Mouse (Mus musculus) thymus, postnatal 4 days (tissue): ENCODE measurements around the gene Nfkbiz.
"Not testable (repeated sequence)": the region's sequence is repeated elsewhere in the genome, so short reads cannot be mapped to it uniquely, and the experiment has no call there.

ENCODE experiments used
- DNase-seq: peaks from one replicate; pipeline ENCODE4 v3.0.0; 2021

Gene Nfkbiz

DNA sequence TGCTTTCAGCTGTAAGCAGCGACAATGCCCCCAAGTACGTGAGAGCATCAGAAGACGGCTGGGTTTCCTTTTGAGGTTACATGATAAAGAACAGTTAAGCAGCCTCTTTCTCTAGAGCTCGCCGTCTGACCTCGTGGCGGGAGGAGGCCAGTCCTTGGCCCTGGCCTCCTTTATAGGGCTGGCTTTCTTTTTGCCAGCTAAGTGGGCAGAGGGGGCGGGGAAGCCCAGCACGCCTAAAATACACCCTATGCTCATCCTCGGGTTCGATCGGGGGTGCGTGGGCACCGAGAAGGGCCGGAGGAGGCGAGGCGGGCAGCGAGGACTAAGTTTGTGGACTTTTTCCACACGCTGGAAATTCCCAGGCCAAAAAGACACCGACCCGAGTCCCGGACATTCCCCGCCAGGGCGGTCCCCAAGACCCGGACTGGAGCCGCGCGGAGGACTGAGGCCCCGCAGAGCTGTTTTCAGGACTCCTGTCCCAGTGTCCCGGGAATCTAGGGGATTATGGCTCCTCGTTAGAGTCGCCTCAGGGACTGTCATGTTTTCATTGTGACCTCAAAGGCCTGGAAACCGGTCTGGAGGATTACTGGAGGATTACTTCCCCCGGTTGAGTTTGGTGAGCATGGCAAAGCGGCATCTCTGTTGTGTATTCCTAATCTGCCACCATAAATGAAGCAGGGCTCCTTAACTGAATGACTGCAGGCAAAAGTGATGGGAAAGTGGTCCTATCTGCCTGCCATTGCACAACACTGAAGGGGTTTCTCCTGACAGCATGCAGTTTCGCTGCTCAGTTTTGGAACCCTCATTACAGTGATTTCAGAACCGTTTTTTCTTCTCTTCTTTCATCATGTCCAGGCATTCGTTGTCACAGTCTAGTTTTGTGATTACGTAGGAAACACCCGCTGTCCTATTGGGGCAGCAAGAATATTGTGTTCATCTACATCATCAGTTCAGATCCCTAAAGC is at the start of gene Nfkbiz:
Gene Nfkbiz (minus strand): TSS at position 390 of the 965 bp plus-strand sequence.
- peak; percentile 77 for DNase-seq

DNA sequence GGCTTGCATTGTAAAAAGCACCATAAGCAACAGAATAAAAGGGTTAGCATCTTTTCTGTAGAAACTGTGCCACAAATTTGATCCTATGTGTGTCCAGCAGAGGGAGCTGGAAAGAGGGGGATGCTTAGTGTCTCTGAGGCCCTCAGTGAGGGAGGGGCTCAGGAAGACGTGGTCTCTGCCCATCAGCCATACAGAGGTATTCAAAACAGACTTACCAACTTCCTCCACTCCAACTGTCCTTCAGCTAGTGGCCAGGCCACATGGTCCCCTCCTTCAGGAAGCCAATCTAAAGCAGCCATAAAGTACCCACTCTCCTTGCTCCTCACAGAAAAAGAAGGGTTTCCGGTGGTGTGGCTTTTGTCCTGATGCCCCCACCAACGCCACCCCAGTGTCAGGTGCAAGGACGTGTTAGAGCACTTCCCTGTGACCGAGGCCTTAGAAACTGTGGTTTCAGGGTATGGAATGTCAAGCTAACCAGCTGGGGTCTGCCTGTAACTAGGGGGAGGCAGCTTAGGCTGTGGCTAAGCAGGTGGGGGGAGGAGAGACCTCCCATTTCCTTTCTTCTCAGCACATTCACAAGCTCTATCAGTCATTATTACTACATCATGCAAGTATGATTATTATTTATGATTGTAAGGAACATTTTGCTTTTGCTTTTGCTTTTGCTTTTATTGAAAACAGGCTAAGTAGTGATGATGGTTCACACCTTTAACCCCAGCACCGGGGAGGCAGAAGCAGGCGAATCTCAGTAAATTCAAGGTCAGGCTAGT is 49.3 kb upstream of the Nfkbiz start:
- DNase-seq, result peak; percentile 50

DNA sequence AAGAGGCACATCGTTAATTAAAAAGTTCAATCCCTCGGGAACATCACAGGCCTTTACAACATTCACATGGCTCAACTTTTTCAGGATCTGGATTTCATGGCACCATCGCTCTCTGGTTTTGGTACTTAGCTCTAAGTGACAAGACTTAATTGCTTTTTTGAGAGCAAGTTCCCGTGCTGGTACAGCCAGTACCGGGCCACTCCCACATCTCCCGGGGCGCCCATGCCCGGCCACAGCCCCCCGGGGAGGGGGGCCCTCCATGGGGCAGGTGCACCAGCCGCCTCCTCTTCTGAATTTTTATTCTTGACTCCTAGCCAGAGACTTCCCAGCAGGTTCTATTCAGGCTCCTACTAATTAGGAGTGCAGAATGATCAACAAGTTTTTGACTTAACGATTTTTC is 45.5 kb upstream of the Nfkbiz start:
- no peak for DNase-seq

GRCm38 (mm10) chr16:55876025-55876424 is 37.3 kb upstream of the Nfkbiz start:
- no peak for DNase-seq

GRCm38 (mm10) chr16:55863832-55864231 is 25.1 kb upstream of the Nfkbiz start:
- no peak for DNase-seq

DNA sequence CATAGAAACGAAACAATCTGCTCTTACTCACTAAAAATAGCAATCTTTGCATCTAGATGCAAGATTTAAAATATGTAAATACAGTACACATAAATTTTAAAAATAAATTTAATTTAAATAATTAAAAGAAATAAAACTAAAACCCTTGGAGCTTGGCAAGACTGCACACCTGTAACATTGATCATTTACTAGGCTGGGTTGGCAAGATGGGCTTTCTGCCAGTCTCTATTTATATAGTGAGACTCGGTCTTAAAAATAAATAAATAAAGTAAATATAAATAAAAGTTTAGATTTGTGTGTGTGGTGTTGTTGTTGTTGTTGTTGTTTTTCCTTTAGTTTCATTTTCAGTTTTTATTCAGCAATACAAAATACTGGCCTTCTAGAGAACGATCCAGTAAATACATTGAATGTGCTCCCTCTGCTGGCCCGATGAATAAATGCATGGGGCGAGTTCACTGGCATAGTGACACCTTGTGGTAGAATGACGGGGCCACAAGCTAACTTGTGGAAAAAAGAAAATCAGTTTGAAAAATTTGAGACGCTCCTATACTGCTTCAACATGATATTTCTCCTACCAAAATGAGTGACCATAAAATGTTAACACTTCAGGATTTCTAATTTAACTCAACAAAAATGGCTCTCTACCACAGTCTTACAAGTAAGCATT is 24.6 kb upstream of the Nfkbiz start:
- peak; percentile 75 for DNase-seq

- DNase-seq, result no peak
These were observed 22.4 kb upstream of the Nfkbiz start for GRCm38 (mm10) chr16:55861104-55861503.

DNA sequence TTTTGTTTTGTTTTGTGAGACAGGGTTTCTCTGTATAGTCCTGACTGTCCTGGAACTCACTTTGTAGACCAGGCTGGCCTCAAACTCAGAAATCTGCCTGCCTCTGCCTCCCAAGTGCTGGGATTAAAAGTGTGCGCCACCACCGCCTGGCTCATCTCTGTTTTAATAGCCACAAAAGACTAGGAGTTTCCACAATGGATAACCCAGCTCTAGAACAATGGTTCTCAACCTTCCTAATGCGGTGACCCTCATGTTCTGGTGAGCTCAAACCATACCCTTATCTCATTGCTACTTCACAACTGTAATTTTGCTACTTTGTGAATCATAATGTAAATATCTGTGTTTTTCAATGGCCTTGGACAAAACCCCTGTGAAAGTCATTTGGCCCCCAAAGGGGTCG is 20.7 kb upstream of the Nfkbiz start:
- DNase-seq, result not testable (repeated sequence)

DNA sequence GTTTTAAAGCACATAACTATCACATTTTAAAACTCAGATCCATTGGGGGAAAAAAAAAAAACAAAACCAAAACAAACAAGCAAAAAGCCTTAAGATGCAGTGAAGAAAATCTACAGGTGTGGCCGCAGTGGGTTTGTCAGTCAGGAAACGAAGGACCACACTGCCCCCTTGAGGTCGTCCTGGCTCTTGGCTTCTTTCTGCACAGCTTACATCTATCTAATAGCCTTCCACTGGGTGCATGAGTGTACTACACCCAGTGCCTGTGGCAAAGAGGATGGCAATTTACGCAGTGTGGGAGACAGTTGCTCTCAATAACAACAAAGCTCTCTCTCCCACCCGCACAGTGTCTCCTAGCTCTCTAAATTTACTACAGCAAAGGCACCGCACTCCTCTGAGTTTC is 19.8 kb upstream of the Nfkbiz start:
- DNase-seq, result peak; percentile 92

DNA sequence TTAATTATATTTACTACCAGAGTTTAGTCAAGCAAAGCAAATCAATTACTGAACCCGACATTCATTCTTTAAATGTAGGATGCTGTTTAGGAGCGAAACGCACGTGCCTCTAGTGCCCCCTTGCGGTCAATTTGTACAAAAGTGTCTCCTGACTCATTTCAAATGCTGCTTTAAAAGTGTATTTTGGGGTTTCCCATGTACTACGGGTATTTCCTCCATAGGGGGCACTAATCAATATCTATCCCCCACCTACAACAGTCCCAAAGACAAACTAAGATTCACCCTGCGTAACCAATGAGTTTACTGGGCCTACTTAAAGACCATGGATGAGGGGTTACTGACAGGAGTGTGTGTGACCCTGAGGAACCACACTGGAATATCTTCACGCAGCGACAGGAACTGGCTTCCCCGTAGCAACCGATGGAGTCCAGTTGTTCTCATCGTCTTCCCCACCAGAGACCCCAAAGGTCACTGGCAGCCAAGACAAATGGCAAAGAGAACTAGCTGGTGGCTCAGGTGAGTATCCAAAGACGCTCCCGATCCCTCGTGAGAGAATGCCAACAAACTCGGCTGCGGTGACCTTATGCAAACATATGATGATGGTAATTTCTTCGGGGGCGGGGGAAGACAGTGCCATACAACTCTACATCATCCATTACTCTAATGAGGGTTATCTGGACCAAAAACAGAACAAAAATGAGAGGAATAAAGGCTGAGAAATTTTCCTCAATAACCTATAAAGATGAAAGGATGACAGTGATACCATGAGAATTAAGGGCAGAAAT is 14.4 kb upstream of the Nfkbiz start:
- DNase-seq, result peak; percentile 88

DNA sequence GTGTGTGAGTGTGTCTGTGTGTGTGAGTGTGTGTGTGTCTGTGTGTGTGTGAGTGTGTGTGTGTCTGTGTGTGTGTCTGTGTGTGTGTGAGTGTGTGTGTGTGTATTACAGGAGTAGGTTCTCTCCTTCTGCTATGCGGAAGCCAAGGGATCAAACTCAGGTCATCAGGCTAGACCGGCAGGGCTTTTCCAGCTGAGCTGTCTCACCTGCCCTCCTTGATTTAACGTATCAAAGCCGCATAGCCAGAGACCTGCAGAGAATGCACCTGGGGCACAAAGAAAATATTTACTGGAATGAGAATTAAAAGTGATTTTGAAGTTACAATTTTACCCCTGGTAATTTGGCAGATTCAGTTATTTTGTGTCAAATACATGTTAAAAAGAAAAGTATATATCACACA is 13.8 kb upstream of the Nfkbiz start:
- DNase-seq, result no peak

DNA sequence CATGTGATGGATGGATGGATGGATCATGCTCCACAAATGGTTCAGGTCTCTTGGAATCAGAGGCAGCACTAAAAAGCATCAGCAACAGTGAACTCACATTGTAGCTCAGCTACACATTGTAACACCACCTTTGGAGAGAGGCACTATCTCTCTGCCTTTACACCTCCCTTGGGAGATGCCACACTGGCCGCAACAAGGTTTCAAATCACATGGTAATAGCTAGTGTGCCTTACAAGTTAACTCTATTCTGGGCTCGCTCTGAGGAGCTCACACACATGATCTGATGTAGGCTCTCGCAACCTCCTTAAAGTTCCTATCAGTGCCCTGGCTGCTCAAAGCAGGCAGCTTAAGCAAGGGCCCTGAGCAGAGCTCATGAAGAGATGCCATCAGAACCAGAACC is 11.8 kb upstream of the Nfkbiz start:
- no peak for DNase-seq

DNA sequence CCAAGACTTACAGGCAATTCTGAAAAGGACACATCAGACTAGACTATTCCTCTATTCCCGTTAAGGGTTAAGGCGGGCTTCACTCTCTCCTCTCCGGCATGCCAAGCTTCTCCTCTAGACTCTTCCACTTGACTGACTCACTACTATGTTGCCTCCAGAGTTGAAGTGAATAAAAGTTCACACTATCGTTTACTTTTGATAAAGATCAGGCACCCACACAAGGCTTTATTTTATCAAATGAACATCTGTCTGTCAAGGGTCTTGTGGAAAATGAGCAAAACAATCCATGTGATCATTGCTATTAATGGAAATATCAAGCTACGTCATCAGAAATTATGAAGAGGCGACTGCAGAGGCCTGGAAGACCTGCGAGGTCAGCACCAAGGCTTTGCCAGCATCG is 9.0 kb upstream of the Nfkbiz start:
- DNase-seq, result no peak

DNA sequence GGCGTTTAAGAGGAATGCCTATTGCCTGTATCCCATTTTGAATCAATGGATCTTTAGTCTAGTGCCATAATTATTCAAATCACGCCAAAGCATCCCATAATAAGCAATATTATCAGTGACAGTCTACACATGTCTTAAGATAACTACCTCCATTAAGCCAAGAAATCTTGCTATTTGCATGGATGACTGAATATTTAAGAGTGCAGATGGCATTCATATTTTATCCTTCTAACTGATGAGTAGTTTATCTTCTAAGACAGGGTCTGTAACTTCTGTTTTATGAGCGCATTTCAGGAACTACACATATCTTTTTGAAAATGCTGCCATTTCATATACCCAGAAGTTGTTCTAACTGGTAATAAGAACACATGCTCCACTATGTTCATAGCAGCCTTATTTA is 6.1 kb upstream of the Nfkbiz start:
- DNase-seq, result no peak

DNA sequence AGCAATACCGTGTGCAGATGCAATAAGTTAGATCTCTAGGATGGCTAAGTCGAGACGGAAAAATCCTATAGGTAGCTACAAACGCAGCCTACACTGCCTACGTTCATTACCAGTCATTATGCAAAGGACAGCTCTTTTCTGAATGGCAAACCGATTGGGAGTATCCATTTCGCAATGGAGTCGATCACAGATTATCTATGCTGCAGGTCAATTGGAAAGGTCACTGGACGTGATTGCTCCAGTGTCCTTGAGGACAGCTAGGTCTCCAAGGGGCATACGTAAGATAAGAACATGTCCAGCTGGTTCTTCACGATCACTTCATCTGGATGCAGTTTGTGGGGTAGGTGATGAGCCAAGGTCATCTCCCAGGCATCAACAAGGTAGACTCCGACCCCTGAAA is 5.2 kb upstream of the Nfkbiz start:
- no peak for DNase-seq

DNA sequence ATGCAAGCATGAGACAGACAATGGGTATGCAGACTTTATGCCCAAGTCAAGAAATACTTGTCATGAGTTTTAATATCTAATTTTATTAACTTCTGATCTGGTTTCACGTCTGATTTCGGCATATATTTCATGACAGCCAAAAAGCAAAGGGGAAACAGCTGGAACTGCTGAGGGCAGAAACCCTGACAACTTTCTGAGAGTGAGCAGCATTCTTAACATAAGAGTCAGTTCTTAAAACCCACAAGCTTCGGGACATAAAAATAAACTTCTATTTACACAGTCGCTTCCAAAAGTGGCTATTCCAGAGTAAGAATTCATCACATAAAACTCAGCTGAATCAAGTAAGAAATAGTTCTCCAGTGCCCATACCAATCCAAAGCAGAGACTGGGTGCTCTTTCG is 4.4 kb upstream of the Nfkbiz start:
- no peak for DNase-seq

- DNase-seq, result no peak
These were observed 2.8 kb upstream of the Nfkbiz start for GRCm38 (mm10) chr16:55841506-55841905.

GRCm38 (mm10) chr16:55838129-55838509 is 580 bp downstream of the Nfkbiz start:
- DNase-seq, result no peak

DNA sequence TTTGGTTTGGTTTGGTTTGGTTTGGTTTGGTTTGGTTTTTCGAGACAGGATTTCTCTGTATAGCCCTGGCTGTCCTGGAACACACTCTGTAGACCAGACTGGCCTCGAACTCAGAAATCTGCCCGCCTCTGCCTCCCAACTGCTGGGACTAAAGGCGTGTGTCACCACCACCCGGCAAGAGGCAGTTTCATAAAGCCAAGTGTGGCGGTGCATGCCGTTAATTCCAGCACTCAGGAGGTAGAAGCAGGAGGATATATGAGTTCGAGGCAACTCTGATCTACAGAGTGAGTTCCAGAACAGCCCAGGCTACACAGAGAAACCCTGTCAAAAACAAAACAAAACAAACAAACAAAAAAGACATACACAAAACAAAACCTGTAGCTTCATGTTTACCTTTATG is 1.0 kb downstream of the Nfkbiz start:
- not testable (repeated sequence) for DNase-seq

DNA sequence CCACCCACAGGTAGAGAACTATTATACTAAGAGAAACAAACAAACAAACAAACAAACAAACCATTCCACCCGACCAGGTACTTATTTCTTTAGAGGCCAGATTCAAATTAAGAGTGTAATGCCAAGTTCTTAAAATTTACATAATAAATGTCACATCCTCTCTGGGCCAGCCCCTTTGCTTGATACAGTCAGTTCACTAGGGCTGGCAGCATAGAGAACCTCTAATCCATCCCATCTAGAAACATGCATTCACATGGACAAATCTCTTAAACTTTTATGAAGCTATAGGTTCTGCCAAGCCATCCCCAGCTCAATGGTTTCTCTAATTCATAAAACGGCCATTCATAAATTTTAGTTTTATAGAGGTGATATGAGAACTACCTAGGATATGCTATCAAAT is 1.5 kb downstream of the Nfkbiz start:
- DNase-seq, result no peak

GRCm38 (mm10) chr16:55835798-55836197 is 2.9 kb downstream of the Nfkbiz start:
- no peak for DNase-seq

DNA sequence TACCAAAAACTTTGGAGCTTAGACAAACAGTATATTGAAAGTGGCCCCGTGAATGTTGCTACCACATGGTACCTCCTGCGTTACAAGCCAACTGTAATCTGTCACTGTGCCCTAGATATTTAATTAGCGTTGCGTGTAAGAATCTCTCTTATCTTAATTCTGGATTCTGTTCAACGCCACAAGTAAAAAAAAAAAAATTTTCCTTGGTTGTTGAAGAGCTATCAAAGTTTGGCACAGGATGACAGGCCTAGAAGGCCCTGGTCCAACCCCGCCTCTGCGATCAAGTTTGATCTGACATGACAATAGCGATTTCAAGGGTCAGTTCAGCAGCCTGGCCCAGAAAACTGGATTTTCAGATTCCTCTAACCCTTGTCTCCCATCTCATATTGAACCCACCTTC is 6.1 kb downstream of the Nfkbiz start:
- no peak for DNase-seq

DNA sequence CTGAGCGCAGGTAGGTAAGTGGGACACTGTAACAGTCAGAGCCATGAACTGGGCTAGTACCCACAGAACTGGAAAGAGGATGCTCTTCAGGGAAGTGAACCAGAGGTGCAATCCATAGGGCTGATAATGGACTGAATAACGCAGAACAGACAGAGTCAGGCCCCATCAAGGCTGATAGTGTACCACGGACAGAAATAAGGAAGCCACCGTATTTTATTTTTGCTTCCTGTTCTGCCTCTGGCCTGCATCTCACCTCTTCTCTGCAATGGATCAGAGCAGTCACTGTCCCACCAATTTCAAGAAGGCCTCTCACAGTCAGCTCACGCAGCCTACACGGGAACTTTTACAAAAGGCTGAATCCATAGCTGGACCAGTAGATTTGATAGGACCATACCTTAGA is 6.7 kb downstream of the Nfkbiz start:
- DNase-seq, result no peak
